Comparison of ENCODE assay signal across 7 mouse cellular contexts in genomic region chr2:163642685-163643575, GRCm38 (mm10). TPM values are rescaled to one million over a fixed set of nuclear protein-coding genes. Genes with fewer than 3 reads are reported as not detected.
DNase-seq lines count a peak whose midpoint lies in the region; ATAC-seq and TF ChIP-seq lines count a peak whose summit lies in the region.

No protein-coding gene starts in this region.

- peak overlapping the region; percentile 94 for H3K9ac ChIP-seq in MEL (ENCODE audit: control insufficient read depth, low read depth, low read length, poor library complexity, severe bottlenecking)
- H3K9ac ChIP-seq in embryonic facial prominence, embryonic 14.5 days (ENCODE audit: low read depth, low read length): peak overlapping the region; percentile 92
- peak overlapping the region; percentile 93 for H3K9ac ChIP-seq in heart, embryonic 14.5 days (ENCODE audit: low read length)

- peaks cover 13 to 31% of the 10 kb centered on the region in 2 experiments for H3K4me1 ChIP-seq in MEL (ENCODE audit: control insufficient read depth in 1 of 2, insufficient read depth in 2 of 2, low read length in 2 of 2)
- peaks cover 6% of the 10 kb centered on the region; the same call in 1 of the 2 replicates for H3K4me1 ChIP-seq in embryonic facial prominence, embryonic 14.5 days (ENCODE audit: control insufficient read depth, insufficient read depth, low read length)
- H3K4me1 ChIP-seq in heart, embryonic 14.5 days (ENCODE audit: control insufficient read depth in 2 of 2, insufficient read depth in 2 of 2, low read length in 2 of 2): peaks cover 11 to 64% of the 10 kb centered on the region in 2 experiments

- H3K4me2 ChIP-seq in embryonic facial prominence, embryonic 14.5 days (ENCODE audit: low read depth, low read length): peak overlapping the region; percentile 68
- peak overlapping the region; percentile 72 for H3K4me2 ChIP-seq in heart, embryonic 14.5 days (ENCODE audit: low read length)

- H3K36me3 ChIP-seq in MEL (ENCODE audit: control insufficient read depth in 1 of 2, insufficient read depth in 2 of 2, low read length in 2 of 2) (peaks cover 28 to 49% of the 10 kb centered on the region in 2 experiments), macrophage (ENCODE audit: inconsistent target) (peaks cover 8% of the 10 kb centered on the region)
- peaks cover 11% of the 10 kb centered on the region; the same call in 1 of the 2 replicates for H3K36me3 ChIP-seq in embryonic facial prominence, embryonic 14.5 days (ENCODE audit: control insufficient read depth, insufficient read depth, low read length)
- peaks cover 19% of the 10 kb centered on the region; the same call in 1 of the 2 replicates for H3K36me3 ChIP-seq in heart, embryonic 14.5 days (ENCODE audit: control insufficient read depth, insufficient read depth, low read length)
- peaks cover 16% of the 10 kb centered on the region for H3K36me3 ChIP-seq in splenic B cell, adult 2 months (ENCODE audit: control insufficient read depth, insufficient read depth, low read length, poor library complexity, severe bottlenecking)

- TF ChIP-seq POLR2A in MEL (IDR thresholded peaks at IDR 0.05; ENCODE audit: control insufficient read depth in 1 of 2, insufficient read depth in 1 of 2, low read depth in 1 of 2, low read length in 2 of 2, poor library complexity in 1 of 2): peak; percentile 90 to 99

- no peak for TF ChIP-seq CTCF in MEL (IDR thresholded peaks at IDR 0.05 in 2 of 3, conservative IDR thresholded peaks at IDR 0.05 in 1 of 3; ENCODE audit: control insufficient read depth in 1 of 3, insufficient read depth in 1 of 3, low read depth in 2 of 3, low read length in 3 of 3, poor library complexity in 1 of 3, severe bottlenecking in 1 of 3)

- no peaks in the 10 kb centered on the region for H3K9me3 ChIP-seq in MEL (replicated peaks; ENCODE audit: insufficient read depth, low read length)
- no peaks in the 10 kb centered on the region for H3K9me3 ChIP-seq in embryonic facial prominence, embryonic 14.5 days (ENCODE audit: control insufficient read depth, low read length)
- H3K9me3 ChIP-seq in heart, embryonic 14.5 days (ENCODE audit: control insufficient read depth, low read length): no peaks in the 10 kb centered on the region

- 84% methylated on average over 30 of the region's 30 CpGs for WGBS in embryonic facial prominence, embryonic 14.5 days
- WGBS in heart, embryonic 14.5 days: 80% methylated on average over 30 of the region's 30 CpGs
- 2% methylated on average over 25 of the region's 30 CpGs for WGBS in macrophage (ENCODE audit: missing documents)

- DNase-seq in CD4-positive helper T cell, adult 2 months (ENCODE audit: low read depth, low spot score): peak; percentile 91
- DNase-seq in MEL (ENCODE audit: low read depth, low spot score): peak; percentile 97
- peak; percentile 23 for DNase-seq in embryonic facial prominence, embryonic 14.5 days (ENCODE audit: low spot score)
- DNase-seq in kidney, postnatal 10 days: peak; percentile 63
- peak; percentile 97 for DNase-seq in splenic B cell, adult 2 months (ENCODE audit: low read depth, low spot score)

- TF ChIP-seq EP300 in MEL (IDR thresholded peaks at IDR 0.05; ENCODE audit: low read depth in 1 of 2, low read length in 2 of 2): peak; percentile 98 to 99

- H3K27me3 ChIP-seq in MEL (ENCODE audit: control insufficient read depth in 1 of 2, insufficient read depth in 2 of 2, low read length in 2 of 2): no peaks in the 10 kb centered on the region
- H3K27me3 ChIP-seq in embryonic facial prominence, embryonic 14.5 days (replicated peaks; ENCODE audit: control insufficient read depth, insufficient read depth, low read length): no peaks in the 10 kb centered on the region
- H3K27me3 ChIP-seq in heart, embryonic 14.5 days (ENCODE audit: control insufficient read depth, insufficient read depth, low read length): no peaks in the 10 kb centered on the region
- no peaks in the 10 kb centered on the region for H3K27me3 ChIP-seq in splenic B cell, adult 2 months (ENCODE audit: control insufficient read depth, insufficient read depth, low read length, poor library complexity, severe bottlenecking)

- H3K27ac ChIP-seq in MEL (ENCODE audit: control insufficient read depth, low read depth, low read length) (peak overlapping the region; percentile 100), macrophage (peak overlapping the region; percentile 87)
- H3K27ac ChIP-seq in embryonic facial prominence, embryonic 14.5 days (replicated peaks; ENCODE audit: low read depth, low read length): no peak overlapping the region; the same call in 1 of the 2 replicates
- H3K27ac ChIP-seq in heart, embryonic 14.5 days (replicated peaks in 1 of 2; ENCODE audit: control insufficient read depth in 1 of 2, insufficient read depth in 1 of 2, low read depth in 2 of 2, low read length in 2 of 2): peak overlapping the region; percentile 16 to 100; a peak in 3 of 4 replicates

- ATAC-seq in embryonic facial prominence, embryonic 14.5 days (ENCODE audit: low read depth): no peak
- no peak for ATAC-seq in heart, embryonic 14.5 days (ENCODE audit: insufficient number of reproducible peaks, insufficient read depth, low FRiP score, low read depth)

- TF ChIP-seq RAD21 in MEL (IDR thresholded peaks at IDR 0.05; ENCODE audit: low read depth, low read length): no peak

- H3K79me2 ChIP-seq in MEL (ENCODE audit: control insufficient read depth, insufficient read depth, low read length, poor library complexity) (peaks cover 62% of the 10 kb centered on the region), macrophage (ENCODE audit: inconsistent target) (peaks cover 66% of the 10 kb centered on the region)

- peak overlapping the region; percentile 78 to 86 for H3K4me3 ChIP-seq in MEL (ENCODE audit: control insufficient read depth in 1 of 2, insufficient read depth in 1 of 2, low read depth in 2 of 2, low read length in 2 of 2)
- peak overlapping the region; percentile 72 for H3K4me3 ChIP-seq in embryonic facial prominence, embryonic 14.5 days (ENCODE audit: low read depth, low read length)
- peak overlapping the region; percentile 12 to 97 for H3K4me3 ChIP-seq in heart, embryonic 14.5 days (ENCODE audit: control insufficient read depth in 1 of 2, insufficient read depth in 1 of 2, low read depth in 1 of 2, low read length in 2 of 2)
- H3K4me3 ChIP-seq in macrophage (ENCODE audit: inconsistent target): peak overlapping the region; percentile 86

TF ChIP-seq in MEL, 35 proteins besides CTCF, POLR2A, EP300 and RAD21 (continues in another document):
- TF ChIP-seq ZC3H11A (IDR thresholded peaks at IDR 0.05; ENCODE audit: low read depth, low read length) (no peak), POLR2AphosphoS5 (IDR thresholded peaks at IDR 0.05; ENCODE audit: borderline replicate concordance, low read depth, low read length) (peak; percentile 94; the same call in 1 of the 2 replicates), JUND (IDR thresholded peaks at IDR 0.05; ENCODE audit: low read depth, low read length) (peak; percentile 91), TAL1 (IDR thresholded peaks at IDR 0.05; ENCODE audit: low read length) (peak; percentile 99), E2F4 (IDR thresholded peaks at IDR 0.05; ENCODE audit: borderline replicate concordance, low read depth, low read length) (peak; percentile 96), TBP (IDR thresholded peaks at IDR 0.05; ENCODE audit: low read depth, low read length) (peak; percentile 97), MYC (IDR thresholded peaks at IDR 0.05; ENCODE audit: low read depth, low read length) (peak; percentile 52; the same call in 1 of the 2 replicates), ELF1 (IDR thresholded peaks at IDR 0.05; ENCODE audit: low read depth, low read length) (0 out of 2 replicates have a peak, but pooled peaks have one; percentile 32), MAZ (IDR thresholded peaks at IDR 0.05; ENCODE audit: low read depth, low read length) (peak; percentile 68; the same call in 1 of the 2 replicates), RCOR1 (IDR thresholded peaks at IDR 0.05; ENCODE audit: low read depth, low read length) (peak; percentile 85)

RNA-seq across cellular contexts. Expression of gene Serinc3, which starts 2.0 kb away (rescaled TPM):
- total RNA-seq in MEL (2012; rRNA removed): 326 and 348 TPM in 2 replicates
- polyA plus RNA-seq in MEL (2012; ENCODE audit: insufficient read depth in 1 of 2, insufficient read length in 2 of 2, low read depth in 1 of 2, low replicate concordance in 2 of 2, missing spikeins in 1 of 2) (100 to 1,000 TPM; 637 to 650 TPM), macrophage (2018) (217 to 859 TPM (median 380 TPM) in 3 replicates)
- polyA plus RNA-seq in embryonic facial prominence, embryonic 14.5 days (2014; fragmentation: Nextera tagmentation; extraction: Ambion mirVana): 43.0 and 53.0 TPM in 2 replicates
- 76.5 and 79.0 TPM in 2 replicates for polyA plus RNA-seq in heart, embryonic 14.5 days (2014; fragmentation: Nextera tagmentation; extraction: Ambion mirVana)
- 100 to 1,000 TPM in 9 of 26 experiments, 10 to 100 TPM in 17; 27.4 to 173 (median 89.6) TPM for total RNA-seq in macrophage (2018; cell fraction: chromatin; rRNA removed)
- total RNA-seq in macrophage (2018; cell fraction: cytosol; rRNA removed): 100 to 1,000 TPM; 210 to 576 (median 331) TPM
- total RNA-seq in macrophage (2018; cell fraction: nucleus; rRNA removed): 100 to 1,000 TPM; 108 to 439 (median 280) TPM

RNA-seq across cellular contexts. Expression of gene Pkig, which starts 15.3 kb away (rescaled TPM):
- 74.6 and 79.5 TPM in 2 replicates for total RNA-seq in MEL (2012; rRNA removed)
- polyA plus RNA-seq in MEL (2012; ENCODE audit: insufficient read depth in 1 of 2, insufficient read length in 2 of 2, low read depth in 1 of 2, low replicate concordance in 2 of 2, missing spikeins in 1 of 2): 100 to 1,000 TPM in 1 of 2 experiments, not detected in 1; 160 TPM
- 153 and 165 TPM in 2 replicates for polyA plus RNA-seq in embryonic facial prominence, embryonic 14.5 days (2014; fragmentation: Nextera tagmentation; extraction: Ambion mirVana)
- polyA plus RNA-seq in heart, embryonic 14.5 days (2014; fragmentation: Nextera tagmentation; extraction: Ambion mirVana): 324 and 359 TPM in 2 replicates
- 10 to 100 TPM in 19 of 26 experiments, 1 to 10 TPM in 7; 2.4 to 30.8 (median 18.1) TPM for total RNA-seq in macrophage (2018; cell fraction: chromatin; rRNA removed)
- total RNA-seq in macrophage (2018; cell fraction: cytosol; rRNA removed): 10 to 100 TPM; 42.4 to 74.6 (median 56.6) TPM
- 10 to 100 TPM; 12.2 to 39.2 (median 23.1) TPM for total RNA-seq in macrophage (2018; cell fraction: nucleus; rRNA removed)
- polyA plus RNA-seq in macrophage (2018): 39.4 to 69.2 TPM (median 46.2 TPM) in 3 replicates

RNA-seq across cellular contexts. Expression of gene Ttpal, which starts 40.8 kb away (rescaled TPM):
- total RNA-seq in MEL (2012; rRNA removed): 17.1 and 20.4 TPM in 2 replicates
- polyA plus RNA-seq in MEL (2012; ENCODE audit: insufficient read depth in 1 of 2, insufficient read length in 2 of 2, low read depth in 1 of 2, low replicate concordance in 2 of 2, missing spikeins in 1 of 2) (10 to 100 TPM in 1 of 2 experiments, not detected in 1; 18.9 TPM), macrophage (2018) (8.8 to 17.3 TPM (median 13.7 TPM) in 3 replicates)
- polyA plus RNA-seq in embryonic facial prominence, embryonic 14.5 days (2014; fragmentation: Nextera tagmentation; extraction: Ambion mirVana): 40.6 and 46.2 TPM in 2 replicates
- 23.7 and 24.2 TPM in 2 replicates for polyA plus RNA-seq in heart, embryonic 14.5 days (2014; fragmentation: Nextera tagmentation; extraction: Ambion mirVana)
- 100 to 1,000 TPM in 11 of 26 experiments, 10 to 100 TPM in 15; 39.4 to 228 (median 75.4) TPM for total RNA-seq in macrophage (2018; cell fraction: chromatin; rRNA removed)
- 10 to 100 TPM; 14.0 to 31.8 (median 18.4) TPM for total RNA-seq in macrophage (2018; cell fraction: cytosol; rRNA removed)
- 100 to 1,000 TPM in 5 of 26 experiments, 10 to 100 TPM in 21; 24.8 to 160 (median 66.0) TPM for total RNA-seq in macrophage (2018; cell fraction: nucleus; rRNA removed)

Comparison
In these comparisons a context has a peak if more than half of its experiments do, and no peak if none do; other contexts are left out.
1. DNase-seq: peak in every context shown above with its lines; median percentile 97 in MEL; 97 in splenic B cell, adult 2 months; 91 in CD4-positive helper T cell, adult 2 months; 63 in kidney, postnatal 10 days; 23 in embryonic facial prominence, embryonic 14.5 days.